In genomic region chr9:51394372-51394771, GRCm38 (mm10) we compare ENCODE assay signal across 9 mouse cellular contexts.
DNase-seq lines count a peak whose midpoint lies in the region; ATAC-seq and TF ChIP-seq lines count a peak whose summit lies in the region.
"Had no signal": no experiment of that assay in that cellular context is flagged by ENCODE, and none has a peak within 500 bp of the region (broad histone marks: within the 10 kb centered on the region; RNA-seq: fewer than 3 reads in every experiment).

No protein-coding gene starts in this region.

- peaks cover 5% of the 10 kb centered on the region; the same call in 1 of the 2 replicates for H3K36me3 ChIP-seq in heart, adult 2 months (ENCODE audit: control insufficient read depth, insufficient read depth, low read length)
- H3K36me3 ChIP-seq in heart, embryonic 11.5 days (ENCODE audit: control insufficient read depth, insufficient read depth, low read length), result no peaks in the 10 kb centered on the region
- H3K36me3 ChIP-seq: liver, embryonic 15.5 days had no signal

- TF ChIP-seq CTCF in heart, adult 2 months (IDR thresholded peaks at IDR 0.05), result no peak

- H3K4me3 ChIP-seq in heart, adult 2 months, result no peak overlapping the region; the same call in 1 of the 2 replicates
- no peak overlapping the region for H3K4me3 ChIP-seq in heart, embryonic 11.5 days (ENCODE audit: low read depth, low read length)
- H3K4me3 ChIP-seq: liver, embryonic 15.5 days had no signal

- H3K27me3 ChIP-seq in heart, adult 2 months (ENCODE audit: control insufficient read depth, insufficient read depth, low read length), result no peaks in the 10 kb centered on the region
- no peaks in the 10 kb centered on the region for H3K27me3 ChIP-seq in heart, embryonic 11.5 days (ENCODE audit: control insufficient read depth, insufficient read depth, low read length)
- H3K27me3 ChIP-seq: liver, embryonic 15.5 days had no signal

- no peak overlapping the region for H3K4me2 ChIP-seq in heart, embryonic 11.5 days
- H3K4me2 ChIP-seq: liver, embryonic 15.5 days had no signal

- H3K27ac ChIP-seq in heart, adult 2 months, result peak overlapping the region; percentile 0; the same call in 1 of the 2 replicates
- H3K27ac ChIP-seq in heart, embryonic 11.5 days (ENCODE audit: low read depth, low read length), result no peak overlapping the region
- H3K27ac ChIP-seq: liver, embryonic 15.5 days had no signal

- DNase-seq in heart, adult 2 months, result peak; percentile 59 to 68
- DNase-seq in cerebellum, adult 9-11 months, result peak; percentile 7
- DNase-seq in gastrocnemius, postnatal 25 days, result peak; percentile 63
- DNase-seq in layer of hippocampus, postnatal 25 days (ENCODE audit: extremely low spot score in 1 of 2, low spot score in 1 of 2), result peak; percentile 31 to 42
- DNase-seq in ovary, postnatal 14 days (ENCODE audit: low spot score), result peak; percentile 18
- no peak for DNase-seq in B cell, adult 2 months
- no peak for DNase-seq in thymus, postnatal 10 days (ENCODE audit: low spot score in 2 of 2)

- no peak for ATAC-seq in heart, embryonic 11.5 days (replicated peaks; ENCODE audit: insufficient number of reproducible peaks, low FRiP score, low TSS enrichment)

- intact Hi-C loops in heart, adult 2 months (cut with DNase I), result loop anchor here (10.0 kb wide), 1 partner anchor 370 kb away; the partner anchor contains the start of gene Arhgap20

- H3K79me2 ChIP-seq in heart, adult 2 months (replicated peaks; ENCODE audit: control insufficient read depth, insufficient read depth, low read length), result no peaks in the 10 kb centered on the region

- peaks cover 1% of the 10 kb centered on the region for H3K4me1 ChIP-seq in heart, adult 2 months (ENCODE audit: control insufficient read depth, insufficient read depth, low read length)
- H3K4me1 ChIP-seq in heart, embryonic 11.5 days (ENCODE audit: control insufficient read depth, insufficient read depth, low read length), result no peaks in the 10 kb centered on the region
- H3K4me1 ChIP-seq: liver, embryonic 15.5 days had no signal

- no peak overlapping the region for H3K9ac ChIP-seq in heart, adult 2 months (ENCODE audit: low read depth, low read length)
- H3K9ac ChIP-seq in heart, embryonic 11.5 days (ENCODE audit: low read depth, low read length), result no peak overlapping the region
- H3K9ac ChIP-seq: liver, embryonic 15.5 days had no signal

- WGBS in heart, adult 2 months, result 29% methylated on average over 9 of the region's 9 CpGs
- 73% methylated on average over 9 of the region's 9 CpGs for WGBS in heart, embryonic 11.5 days (ENCODE audit: insufficient replicate concordance)

- no peaks in the 10 kb centered on the region for H3K9me3 ChIP-seq in heart, embryonic 11.5 days (replicated peaks; ENCODE audit: control insufficient read depth, low read length)
- H3K9me3 ChIP-seq: liver, embryonic 15.5 days had no signal

- TF ChIP-seq EP300 in heart, adult 2 months (IDR thresholded peaks at IDR 0.05; ENCODE audit: insufficient read depth, low read depth, low read length), result 0 out of 2 replicates have a peak, but pooled peaks have one; percentile 35

- TF ChIP-seq POLR2A in heart, adult 2 months (IDR thresholded peaks at IDR 0.05; ENCODE audit: insufficient read depth, low read depth, low read length), result no peak

Comparison
In these comparisons a context has a peak if more than half of its experiments do, and no peak if none do; other contexts are left out.
1. DNase-seq: peak in heart, adult 2 months (2 of 2), cerebellum, adult 9-11 months (single experiment), gastrocnemius, postnatal 25 days (single experiment), layer of hippocampus, postnatal 25 days (2 of 2) and ovary, postnatal 14 days (single experiment); none in B cell, adult 2 months (0 of 2) and thymus, postnatal 10 days (0 of 2).